Mouse (Mus musculus): ENCODE results near the gene Crtam. TPM values are rescaled to one million over a fixed set of nuclear protein-coding genes. Genes with fewer than 3 reads are reported as not detected.

Crtam gene
- polyA plus RNA-seq, 1 experiment from 2014 or later, result 0.17 TPM

GRCm38 (mm10) chr9:40948473-40948872, 56.0 kb downstream of the Crtam start:
- peaks cover 19% of the 10 kb centered on the region for H3K27me3 ChIP-seq (ENCODE audit: control insufficient read depth, insufficient read depth, low read length)
- DNase-seq (ENCODE audit: low spot score), result no peak
- no peak for ATAC-seq (ENCODE audit: low FRiP score)
- no peaks in the 10 kb centered on the region for H3K9me3 ChIP-seq (ENCODE audit: control insufficient read depth, low read length)
- H3K4me1 ChIP-seq (replicated peaks; ENCODE audit: control insufficient read depth, insufficient read depth, low read length), result no peaks in the 10 kb centered on the region
- no peak overlapping the region for H3K9ac ChIP-seq (ENCODE audit: low read depth, low read length)
- H3K36me3 ChIP-seq (ENCODE audit: control insufficient read depth, insufficient read depth, low read length), result no peaks in the 10 kb centered on the region
- 94% methylated on average over 6 of the region's 6 CpGs for WGBS
- H3K27ac ChIP-seq (ENCODE audit: low read depth, low read length), result no peak overlapping the region
- H3K4me2 ChIP-seq (replicated peaks; ENCODE audit: low read depth, low read length), result no peak overlapping the region
- H3K4me3 ChIP-seq (ENCODE audit: low read depth, low read length), result no peak overlapping the region

- Histone ChIP-seq H3K36me3 (ENCODE audit: control insufficient read depth, insufficient read depth, low read length) (no peaks in the 10 kb centered on the region), H3K4me3 (ENCODE audit: low read depth, low read length) (no peak overlapping the region), H3K4me2 (replicated peaks; ENCODE audit: low read depth, low read length) (no peak overlapping the region), H3K9me3 (ENCODE audit: control insufficient read depth, low read length) (no peaks in the 10 kb centered on the region), H3K27ac (ENCODE audit: low read depth, low read length) (no peak overlapping the region), H3K9ac (ENCODE audit: low read depth, low read length) (no peak overlapping the region), H3K4me1 (replicated peaks; ENCODE audit: control insufficient read depth, insufficient read depth, low read length) (no peaks in the 10 kb centered on the region), H3K27me3 (ENCODE audit: control insufficient read depth, insufficient read depth, low read length) (peaks cover 19% of the 10 kb centered on the region)
- DNase-seq (ENCODE audit: low spot score) (no peak), ATAC-seq (ENCODE audit: low FRiP score) (no peak)
- WGBS, result 65% methylated on average over 4 of the region's 4 CpGs
Observed at GRCm38 (mm10) chr9:40947131-40947530, 57.3 kb downstream of the Crtam start.

- DNase-seq (ENCODE audit: low spot score), result no peak
- WGBS, result 72% methylated on average over 7 of the region's 7 CpGs
- no peak for ATAC-seq (ENCODE audit: low FRiP score)
- Histone ChIP-seq H3K9ac (ENCODE audit: low read depth, low read length) (no peak overlapping the region), H3K27ac (ENCODE audit: low read depth, low read length) (no peak overlapping the region), H3K4me2 (replicated peaks; ENCODE audit: low read depth, low read length) (no peak overlapping the region), H3K9me3 (ENCODE audit: control insufficient read depth, low read length) (no peaks in the 10 kb centered on the region), H3K4me1 (replicated peaks; ENCODE audit: control insufficient read depth, insufficient read depth, low read length) (no peaks in the 10 kb centered on the region), H3K27me3 (ENCODE audit: control insufficient read depth, insufficient read depth, low read length) (no peaks in the 10 kb centered on the region), H3K4me3 (ENCODE audit: low read depth, low read length) (no peak overlapping the region), H3K36me3 (ENCODE audit: control insufficient read depth, insufficient read depth, low read length) (no peaks in the 10 kb centered on the region)
Observed at GRCm38 (mm10) chr9:40937425-40937824, 67.0 kb downstream of the Crtam start.

GRCm38 (mm10) chr9:40933323-40933722, 71.1 kb downstream of the Crtam start:
- Histone ChIP-seq H3K4me2 (replicated peaks; ENCODE audit: low read depth, low read length) (no peak overlapping the region), H3K36me3 (ENCODE audit: control insufficient read depth, insufficient read depth, low read length) (no peaks in the 10 kb centered on the region), H3K4me1 (replicated peaks; ENCODE audit: control insufficient read depth, insufficient read depth, low read length) (no peaks in the 10 kb centered on the region), H3K9me3 (ENCODE audit: control insufficient read depth, low read length) (no peaks in the 10 kb centered on the region), H3K27ac (ENCODE audit: low read depth, low read length) (no peak overlapping the region), H3K4me3 (ENCODE audit: low read depth, low read length) (no peak overlapping the region), H3K9ac (ENCODE audit: low read depth, low read length) (no peak overlapping the region), H3K27me3 (ENCODE audit: control insufficient read depth, insufficient read depth, low read length) (no peaks in the 10 kb centered on the region)
- DNase-seq (ENCODE audit: low spot score) (no peak), ATAC-seq (ENCODE audit: low FRiP score) (no peak)
- 78% methylated on average over 3 of the region's 3 CpGs for WGBS

GRCm38 (mm10) chr9:40927351-40927980, 77.0 kb downstream of the Crtam start:
- H3K27me3 ChIP-seq (ENCODE audit: control insufficient read depth, insufficient read depth, low read length), result no peaks in the 10 kb centered on the region
- 83% methylated on average over 17 of the region's 17 CpGs for WGBS
- H3K4me2 ChIP-seq (replicated peaks; ENCODE audit: low read depth, low read length), result no peak overlapping the region
- H3K36me3 ChIP-seq (ENCODE audit: control insufficient read depth, insufficient read depth, low read length), result no peaks in the 10 kb centered on the region
- H3K9ac ChIP-seq (ENCODE audit: low read depth, low read length), result no peak overlapping the region
- DNase-seq (ENCODE audit: low spot score) (no peak), ATAC-seq (ENCODE audit: low FRiP score) (no peak)
- no peaks in the 10 kb centered on the region for H3K9me3 ChIP-seq (ENCODE audit: control insufficient read depth, low read length)
- H3K4me3 ChIP-seq (ENCODE audit: low read depth, low read length), result no peak overlapping the region
- H3K4me1 ChIP-seq (replicated peaks; ENCODE audit: control insufficient read depth, insufficient read depth, low read length), result no peaks in the 10 kb centered on the region
- no peak overlapping the region for H3K27ac ChIP-seq (ENCODE audit: low read depth, low read length)

Other genes starting within 250 kb of the Crtam start
- gene Hspa8, start 203.6 kb downstream of the Crtam start, polyA plus RNA-seq (2014; fragmentation: Nextera tagmentation; extraction: Ambion mirVana), result 3,718 and 3,764 TPM in 2 replicates
- gene Bsx, start 130.5 kb downstream of the Crtam start, polyA plus RNA-seq (2014; fragmentation: Nextera tagmentation; extraction: Ambion mirVana), result not detected in 2 replicates
- gene Jhy, start 40.5 kb downstream of the Crtam start, polyA plus RNA-seq (2014; fragmentation: Nextera tagmentation; extraction: Ambion mirVana), result 1.8 and 2.0 TPM in 2 replicates
- 12.0 and 13.7 TPM in 2 replicates for gene Ubash3b, start 157.1 kb upstream of the Crtam start, polyA plus RNA-seq (2014; fragmentation: Nextera tagmentation; extraction: Ambion mirVana)

Measured in hindbrain, embryonic 11.5 days (tissue).